Mouse (Mus musculus) megakaryocyte, embryonic 14.5 days (primary cell): ENCODE data around the gene Ppargc1a.

Experiments used
- FLI1 ChIP-seq: IDR thresholded peaks from 2 replicates; pipeline ENCODE4 v1.6.1; 2012; ENCODE audit warnings: low read length, inconsistent platforms, mixed read lengths
- GATA1 ChIP-seq: IDR thresholded peaks from 3 replicates; pipeline ENCODE4 v1.6.1; 2012; ENCODE audit warnings: mixed read lengths, low read length, inconsistent platforms, borderline replicate concordance

DNA sequence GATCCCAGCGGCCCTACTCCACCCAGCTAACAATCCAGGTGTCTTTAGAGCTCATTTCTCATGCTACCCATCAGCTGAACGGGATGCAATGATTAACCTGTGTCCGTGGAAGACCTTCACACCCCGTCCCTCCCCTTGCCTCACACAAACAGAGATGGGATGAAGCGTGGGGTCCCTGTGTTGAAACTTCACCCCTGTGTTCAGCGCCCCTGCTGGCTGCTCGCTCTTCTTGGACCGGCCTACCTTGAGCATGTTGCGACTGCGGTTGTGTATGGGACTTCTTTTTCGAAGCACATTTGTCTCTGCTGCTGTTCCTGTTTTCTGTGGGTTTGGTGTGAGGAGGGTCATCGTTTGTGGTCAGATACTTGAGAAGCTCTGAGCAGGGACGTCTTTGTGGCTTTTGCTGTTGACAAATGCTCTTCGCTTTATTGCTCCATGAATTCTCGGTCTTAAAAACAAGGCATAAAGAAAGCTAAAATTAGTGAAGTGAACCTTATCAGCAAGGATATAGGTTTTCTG lies 73.1 kb downstream of the Ppargc1a start:
- no peak for TF ChIP-seq GATA1
- no peak for TF ChIP-seq FLI1
